Mouse (Mus musculus): ENCODE measurements around the gene Slc4a1ap.
"Not testable (repeated sequence)": the region's sequence is repeated elsewhere in the genome, so short reads cannot be mapped to it uniquely, and the experiment has no call there.

Gene Slc4a1ap

DNA sequence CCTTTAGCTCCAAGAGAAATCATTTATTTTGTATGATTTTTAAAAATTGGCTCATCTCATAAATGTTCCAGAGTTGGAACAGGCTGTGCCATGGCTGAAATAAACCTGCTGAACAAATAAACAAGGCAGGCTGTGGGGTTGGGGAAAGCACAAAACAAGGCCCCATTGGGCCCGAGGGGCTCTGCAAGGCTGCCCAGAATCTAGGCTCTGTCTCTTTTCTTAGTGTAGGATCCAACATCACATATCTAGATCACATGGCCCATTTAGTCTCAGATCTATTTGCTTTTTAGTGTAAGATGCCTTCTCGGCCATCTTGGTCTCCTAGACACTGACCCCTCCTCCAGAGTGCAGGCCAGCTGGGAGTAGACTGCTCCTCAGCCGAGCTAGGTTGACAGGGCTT, 39.7 kb downstream of the Slc4a1ap start:
- DNase-seq (ENCODE audit: low spot score in 2 of 2) = no peak

DNA sequence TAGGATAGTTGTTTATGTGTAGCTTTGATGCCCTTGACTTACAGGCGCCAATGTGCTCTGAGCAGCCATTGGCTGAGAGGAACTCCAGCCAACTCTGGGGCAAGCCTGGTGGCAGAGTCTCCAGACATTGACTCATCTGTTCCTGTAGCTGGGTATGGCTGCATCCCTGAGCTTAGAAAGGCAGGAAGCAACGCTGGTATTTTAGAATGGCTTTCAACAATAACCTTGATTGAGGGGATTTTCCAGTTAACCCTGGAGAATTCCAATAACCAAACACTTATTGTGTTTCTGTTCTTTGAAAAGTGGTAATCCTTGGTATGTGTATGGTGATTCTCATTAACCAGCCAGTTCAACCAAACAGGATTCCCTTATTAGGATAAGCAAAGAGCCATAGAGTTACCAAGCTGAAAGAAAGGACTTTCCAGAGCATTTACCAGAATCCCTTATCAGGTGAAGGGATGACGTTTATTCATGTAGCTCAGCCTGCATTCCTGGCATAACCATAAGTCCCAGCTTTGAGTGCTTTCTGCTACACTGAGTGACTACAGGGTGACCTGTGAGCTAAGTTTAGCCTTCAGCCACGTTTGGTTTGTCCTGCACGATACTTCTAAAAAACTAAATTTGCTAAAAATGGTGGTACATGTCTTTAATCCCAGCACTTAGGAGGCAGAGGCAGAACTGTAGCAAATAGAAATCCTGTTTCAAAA, 41.3 kb downstream of the Slc4a1ap start:
- DNase-seq (ENCODE audit: low spot score in 2 of 2) = no peak

DNA sequence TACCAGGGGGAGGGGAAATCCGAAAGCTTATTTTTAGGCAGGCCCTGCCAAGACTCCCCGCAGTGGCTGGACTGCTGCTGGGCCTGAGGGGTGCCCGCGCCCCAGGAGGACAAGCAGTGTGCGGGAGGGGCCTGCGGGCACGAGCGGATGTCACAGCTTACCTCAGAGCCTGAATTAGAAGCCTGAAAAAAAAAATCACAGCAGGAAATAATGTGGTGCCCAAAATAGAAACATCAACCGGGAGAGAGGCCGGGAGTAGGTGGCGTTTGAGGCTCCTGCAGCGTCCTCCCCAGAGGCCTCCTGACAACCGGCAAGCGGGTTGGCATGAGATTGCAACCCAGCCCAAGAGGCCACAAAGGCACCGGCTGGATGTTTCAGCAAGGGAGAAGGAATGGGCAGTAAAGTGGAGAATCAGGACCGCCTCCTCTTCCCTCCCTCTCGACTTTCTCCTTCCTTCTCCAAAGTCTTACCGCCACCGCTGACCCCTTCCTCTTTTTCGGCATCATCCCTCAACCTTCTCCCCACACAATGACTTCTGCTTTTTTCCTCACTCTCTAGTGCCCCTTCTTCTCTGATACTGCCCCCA, 44.3 kb downstream of the Slc4a1ap start:
- DNase-seq (ENCODE audit: low spot score in 2 of 2) = no peak

DNA sequence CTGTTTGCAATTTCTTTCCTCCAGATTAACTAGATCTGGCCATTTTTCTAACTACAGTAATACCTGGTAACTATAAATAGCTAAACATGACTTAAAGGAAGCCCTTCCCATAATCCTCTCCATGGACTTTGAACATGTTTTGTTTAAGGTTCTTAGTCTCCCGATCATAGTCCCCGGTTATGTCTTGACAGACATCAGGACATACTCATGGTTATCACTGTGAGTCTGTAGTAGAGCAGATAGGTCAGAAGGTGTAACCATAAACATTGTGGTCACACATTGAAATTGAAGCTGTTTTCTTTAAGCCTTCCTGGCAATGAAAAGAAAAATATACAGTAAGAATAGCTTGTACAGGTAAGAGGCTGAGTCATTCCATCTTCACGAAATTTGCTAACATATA, 46.9 kb downstream of the Slc4a1ap start:
- no peak for DNase-seq (ENCODE audit: low spot score in 2 of 2)

DNA sequence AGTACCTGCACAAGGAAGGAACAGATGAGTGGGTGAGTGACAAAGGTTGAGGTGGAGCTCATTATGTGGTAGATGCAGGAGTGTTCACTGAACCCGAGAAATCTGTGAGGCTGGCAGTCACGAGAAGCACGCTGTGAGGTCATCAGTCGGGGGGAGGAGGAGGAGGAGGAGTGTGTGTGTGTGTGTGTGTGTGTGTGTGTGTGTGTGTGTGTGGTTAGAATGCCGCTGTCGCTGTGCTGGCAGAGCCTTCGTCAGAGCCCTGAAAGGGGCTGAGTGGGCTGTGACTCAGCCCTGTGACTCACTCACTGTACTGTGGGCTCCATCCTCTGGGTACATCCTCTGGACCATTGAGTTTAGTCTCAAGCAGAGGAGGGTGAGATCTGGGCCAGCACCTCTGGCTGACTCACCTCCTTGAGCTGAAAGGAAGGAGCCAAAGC, 49.8 kb downstream of the Slc4a1ap start:
- DNase-seq (ENCODE audit: low spot score in 2 of 2) = peak in 1 of 2 experiments; percentile 39

DNA sequence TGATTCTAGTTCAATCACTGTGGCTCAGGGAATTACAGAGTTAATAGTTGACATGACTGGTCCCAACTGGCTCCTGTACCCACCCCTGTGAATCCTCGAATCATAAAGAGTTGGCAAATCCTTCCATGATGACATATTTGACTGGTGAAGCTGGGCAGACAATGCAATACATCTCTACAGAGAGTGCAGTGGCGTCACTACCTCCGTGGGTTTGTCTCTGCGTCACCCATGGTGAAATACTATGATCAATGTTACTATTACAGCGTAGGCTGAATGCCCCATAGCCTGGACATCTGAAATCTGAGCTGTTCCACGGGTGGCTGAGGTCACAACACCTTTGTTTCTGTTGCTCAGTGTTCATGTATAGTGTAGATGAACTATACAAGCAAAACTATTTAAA, 54.5 kb downstream of the Slc4a1ap start:
- no peak for DNase-seq (ENCODE audit: low spot score in 2 of 2)

DNA sequence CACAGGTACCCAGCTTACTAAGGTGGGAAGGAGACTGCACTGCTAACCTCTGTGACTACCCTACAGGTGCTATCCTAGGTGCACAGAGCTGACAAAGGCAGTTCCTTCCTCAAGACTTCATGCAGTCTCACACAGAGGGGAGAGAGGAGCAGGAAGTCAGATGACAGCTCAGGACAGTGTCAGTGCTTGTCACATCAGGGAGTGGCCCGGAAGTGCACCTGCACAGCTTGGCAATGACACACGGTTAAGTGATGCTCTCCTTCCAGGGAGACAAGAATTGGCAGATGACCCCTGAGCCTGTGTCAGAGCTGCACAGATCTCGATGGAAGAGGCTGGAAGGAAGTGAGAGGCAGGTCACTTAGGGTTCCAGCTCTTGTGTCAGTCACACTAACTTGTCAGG, 55.1 kb downstream of the Slc4a1ap start:
- DNase-seq (ENCODE audit: low spot score in 2 of 2) = no peak

DNA sequence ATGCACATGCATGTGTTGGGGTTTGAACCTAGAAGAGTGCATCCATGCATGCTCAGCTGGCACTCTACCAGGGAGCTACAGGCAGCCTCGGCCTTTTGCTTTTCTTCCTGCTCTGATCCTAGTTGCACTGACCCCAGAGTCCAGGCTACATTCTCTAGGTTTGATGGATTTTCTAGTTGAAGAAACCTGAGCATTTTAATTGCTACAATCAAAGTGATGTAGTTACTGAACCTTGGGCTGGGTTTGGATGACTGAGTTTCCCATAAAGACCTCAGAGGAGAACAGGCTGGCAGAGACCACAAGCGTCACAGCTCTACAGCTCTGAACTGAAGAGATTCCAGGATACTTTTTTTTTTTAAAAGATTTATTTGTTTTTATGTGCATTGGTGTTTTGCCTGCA, 56.5 kb downstream of the Slc4a1ap start:
- DNase-seq (ENCODE audit: low spot score in 2 of 2) = no peak

DNA sequence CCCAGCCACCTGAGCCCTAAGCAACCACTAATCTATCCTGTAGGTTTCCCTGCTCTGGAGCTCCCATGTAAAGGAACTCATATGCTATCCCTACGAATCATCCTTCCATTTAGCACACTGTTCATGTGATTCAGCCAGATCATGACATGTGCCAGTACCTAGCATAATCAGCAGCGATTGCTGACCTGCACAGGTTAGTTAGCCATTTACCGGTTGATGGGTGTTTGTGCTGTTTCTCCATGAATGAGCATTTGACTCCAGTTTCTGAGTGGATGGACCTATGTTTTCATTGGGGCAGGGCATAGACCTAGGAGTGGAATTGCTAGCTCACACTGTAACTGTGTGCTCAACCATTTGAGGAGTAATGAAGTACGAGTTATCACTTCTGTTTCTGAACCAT, 58.7 kb downstream of the Slc4a1ap start:
- DNase-seq (ENCODE audit: low spot score in 2 of 2) = no peak

DNA sequence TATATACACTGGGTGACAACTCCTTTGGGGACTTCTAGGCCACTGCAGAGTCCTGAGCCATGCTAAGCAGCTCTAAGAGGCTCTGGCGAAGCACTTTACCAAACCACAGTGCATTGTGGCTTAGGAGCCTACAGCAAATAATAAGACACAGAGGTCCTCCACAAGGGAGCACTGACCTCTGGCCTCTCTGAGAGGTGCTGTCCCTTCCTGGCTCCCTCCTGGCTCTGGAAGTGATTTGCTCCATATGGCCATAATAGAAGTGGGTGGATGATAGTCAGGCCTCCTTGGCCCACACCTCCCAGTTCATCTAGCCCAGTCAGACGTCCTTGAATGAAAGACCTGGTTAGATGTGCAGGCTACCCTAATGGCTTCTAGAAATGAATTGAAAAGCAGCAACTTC, 61.2 kb downstream of the Slc4a1ap start:
- no peak for DNase-seq (ENCODE audit: low spot score in 2 of 2)

DNA sequence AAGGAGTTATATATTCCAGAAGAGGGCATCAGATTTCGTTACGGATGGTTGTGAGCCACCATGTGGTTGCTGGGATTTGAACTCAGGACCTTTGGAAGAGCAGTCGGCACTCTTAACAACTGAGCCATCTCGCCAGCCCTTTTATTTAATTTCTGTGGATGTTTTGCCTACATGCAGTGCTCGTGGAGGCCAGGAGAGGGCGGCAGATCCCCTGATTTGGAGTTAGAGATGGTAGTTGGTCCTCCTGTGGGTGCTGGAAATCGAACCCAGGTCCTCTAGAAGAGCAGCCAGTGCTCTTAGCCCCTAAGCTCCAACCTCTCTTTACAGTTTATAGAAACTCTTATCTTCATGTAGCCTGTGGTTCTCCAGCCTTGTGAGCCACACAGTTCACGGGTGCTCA, 61.9 kb downstream of the Slc4a1ap start:
- not testable (repeated sequence) for DNase-seq (ENCODE audit: low spot score in 2 of 2)

DNA sequence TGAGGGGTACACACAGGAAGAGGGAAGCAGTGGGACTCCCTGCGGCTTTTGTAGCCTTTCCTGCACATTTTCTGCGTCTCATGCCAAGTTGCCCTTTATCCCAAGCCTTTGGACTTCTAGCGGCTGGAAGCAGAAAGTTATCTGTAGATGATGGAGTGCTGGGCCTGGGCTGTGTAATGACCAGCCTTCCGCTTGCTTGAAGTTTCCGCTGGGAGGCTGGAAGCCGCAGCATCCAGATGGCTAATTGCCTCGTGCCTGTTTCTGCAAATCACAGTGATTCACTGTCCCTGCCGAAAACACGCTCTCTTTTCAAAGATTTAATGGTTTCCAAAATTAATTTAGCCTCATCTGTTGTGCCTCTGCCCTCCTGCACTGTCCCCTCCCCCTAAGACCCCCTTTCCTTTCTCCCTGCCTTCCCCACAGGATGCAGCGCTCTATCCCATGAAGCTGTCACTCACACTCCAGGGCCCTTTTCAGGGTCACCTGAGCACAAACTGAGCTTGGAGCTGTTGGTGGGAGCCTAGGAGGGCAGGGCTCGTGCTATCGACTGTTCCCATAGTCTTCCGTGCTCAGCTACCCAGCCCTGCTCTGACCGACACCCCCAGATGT, 63.0 kb downstream of the Slc4a1ap start:
- DNase-seq (ENCODE audit: low spot score in 2 of 2) = no peak

DNA sequence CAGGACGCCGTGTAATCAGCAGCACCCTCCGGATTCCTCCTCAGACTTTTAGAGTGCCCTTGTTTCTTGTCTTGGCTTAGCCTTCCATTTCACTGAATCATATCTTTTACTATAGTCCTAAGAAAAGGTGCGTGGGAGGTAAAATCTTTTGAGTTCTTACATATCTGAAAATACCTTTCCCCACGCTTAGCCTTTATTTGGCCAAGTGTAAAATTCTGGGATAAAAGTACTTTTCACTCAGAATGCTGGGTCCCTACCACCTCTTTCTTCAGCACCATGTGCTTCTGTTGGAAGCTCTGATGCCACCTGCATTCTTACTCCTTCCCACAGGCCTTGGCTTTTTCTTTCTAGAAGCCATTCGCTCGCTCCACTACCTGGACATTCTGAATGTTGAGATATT, 64.3 kb downstream of the Slc4a1ap start:
- no peak for DNase-seq (ENCODE audit: low spot score in 2 of 2)

DNA sequence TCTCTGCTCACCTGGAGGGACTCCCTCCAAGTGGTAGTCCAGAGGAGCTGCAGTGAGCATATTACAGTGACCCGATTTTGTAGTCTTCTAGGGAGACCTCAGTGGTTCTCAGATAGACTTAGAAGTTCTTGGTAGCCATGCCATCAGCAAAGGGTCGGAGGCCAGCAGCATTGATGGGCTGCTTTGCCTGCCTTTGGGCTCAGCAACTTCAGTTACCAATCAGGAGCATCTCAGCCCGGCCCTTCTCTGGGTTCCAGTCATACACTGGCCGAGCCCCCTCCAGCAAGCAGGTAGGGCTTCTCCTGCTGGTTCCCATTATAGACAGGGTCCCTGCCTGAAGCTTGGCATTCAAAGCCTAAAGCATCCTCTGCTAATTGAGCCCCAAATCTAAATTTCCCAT, 69.1 kb downstream of the Slc4a1ap start:
- DNase-seq (ENCODE audit: low spot score in 2 of 2) = no peak

DNA sequence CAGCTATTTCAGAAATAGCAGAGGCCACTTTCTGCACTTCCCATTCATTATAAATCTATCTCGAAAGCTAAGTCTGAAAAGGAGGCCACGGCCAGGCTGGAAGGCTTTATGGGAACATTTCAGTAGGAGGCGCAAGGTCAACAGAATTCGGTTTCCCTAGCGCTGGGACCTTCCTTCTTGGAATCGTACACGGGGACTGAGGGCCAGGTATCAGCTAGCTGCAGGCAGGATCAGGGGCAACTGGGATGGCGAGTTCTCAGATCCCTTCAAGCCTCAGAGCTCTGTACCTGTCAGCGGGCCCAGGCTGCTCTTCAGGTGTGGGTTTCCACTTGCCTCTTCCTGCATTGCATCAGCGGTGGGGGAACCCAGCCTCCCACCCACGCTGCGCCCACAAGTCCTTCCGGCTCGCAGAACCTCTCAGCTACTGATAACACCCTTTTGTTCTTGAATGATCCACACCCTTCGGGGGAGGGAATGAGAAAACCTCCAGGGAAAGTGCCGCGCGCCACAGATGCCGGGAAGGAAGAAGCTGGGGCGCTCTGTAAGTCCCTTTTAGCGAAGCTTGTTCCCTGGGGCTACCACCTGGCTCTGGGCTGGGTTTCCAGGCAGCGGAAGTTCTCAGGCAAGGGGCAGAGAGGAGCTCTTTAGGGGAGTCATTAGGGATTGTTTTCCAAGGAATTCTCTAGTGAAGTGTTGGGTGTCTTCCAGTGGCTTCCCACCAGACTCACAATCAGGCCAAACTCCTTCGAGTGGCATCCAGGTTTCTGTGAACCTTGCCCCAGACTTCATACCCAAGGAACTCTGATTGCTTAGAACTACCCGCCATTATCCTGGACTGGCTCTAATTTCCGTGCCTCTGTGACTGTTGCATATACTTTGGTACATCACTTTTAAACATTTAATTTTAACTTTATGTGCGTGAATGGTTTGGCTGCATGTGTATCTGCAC, 70.0 kb downstream of the Slc4a1ap start, which contains the start of gene Mrpl33:
TSS of gene Mrpl33 (plus strand) at position 455 of the 949 bp plus-strand sequence.
- DNase-seq (ENCODE audit: low spot score in 2 of 2) = no peak

DNA sequence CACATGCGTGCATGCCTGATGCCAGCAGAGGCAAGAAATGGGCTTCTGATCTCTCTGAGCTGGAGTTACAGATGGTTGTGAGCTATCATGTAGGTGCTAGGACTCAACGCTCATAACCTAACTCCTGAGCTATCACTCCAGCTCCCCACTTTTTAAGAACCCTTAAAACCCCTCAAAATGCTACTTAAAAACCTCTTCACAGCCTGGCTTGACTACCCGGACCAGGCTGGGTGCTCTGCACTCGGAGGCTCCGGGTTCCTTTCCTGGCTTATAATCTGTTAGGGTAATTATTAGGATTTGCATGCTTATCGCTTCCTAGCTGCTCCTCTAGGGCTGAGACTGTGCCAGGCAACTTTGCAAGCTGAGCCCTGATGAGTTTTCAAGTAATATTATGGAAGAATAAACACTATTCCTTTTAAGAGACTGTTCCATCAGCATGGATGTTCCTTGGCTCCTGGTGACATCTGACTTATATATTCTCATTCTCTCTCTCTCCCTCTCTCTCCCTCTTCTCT, 70.7 kb downstream of the Slc4a1ap start:
- no peak for DNase-seq (ENCODE audit: low spot score in 2 of 2)

DNA sequence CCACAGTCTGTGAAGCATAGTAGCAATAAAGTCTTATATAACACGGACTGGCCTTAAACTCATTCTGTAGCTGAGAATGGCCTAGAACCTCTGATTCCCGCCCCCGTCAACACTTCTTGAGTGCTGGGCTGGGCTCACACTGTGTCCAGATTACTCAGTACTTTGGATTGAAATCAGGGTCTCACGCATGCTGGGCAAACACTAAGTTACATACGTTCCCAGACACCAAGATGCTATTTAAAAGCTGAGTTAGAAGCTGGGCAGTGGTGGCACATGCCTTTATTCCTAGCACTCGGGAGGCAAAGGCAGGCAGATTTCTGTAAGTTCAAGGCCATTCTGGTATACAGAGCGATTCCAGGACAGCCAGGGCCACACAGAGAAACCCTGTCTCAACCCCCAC, 71.3 kb downstream of the Slc4a1ap start:
- no peak for DNase-seq (ENCODE audit: low spot score in 2 of 2)

DNA sequence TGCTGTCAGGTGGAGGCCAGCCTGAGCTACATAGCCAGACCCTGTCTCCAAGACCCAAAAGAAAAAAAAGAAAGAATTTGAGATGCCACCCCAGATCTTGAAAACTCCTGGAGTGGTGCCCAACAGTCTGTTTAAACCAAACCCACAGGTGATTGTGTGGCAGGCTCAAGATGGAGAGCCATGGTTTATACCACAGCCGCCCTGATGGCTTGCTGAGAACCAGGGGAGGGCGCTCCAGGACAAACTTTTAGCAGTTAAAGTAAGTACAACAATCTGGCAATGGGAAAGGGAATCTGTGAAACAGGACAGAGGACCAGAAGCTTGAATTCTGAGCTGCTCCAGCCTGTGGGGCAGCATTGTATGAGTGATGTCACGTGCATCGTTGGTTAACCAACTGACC, 71.8 kb downstream of the Slc4a1ap start:
- DNase-seq (ENCODE audit: low spot score in 2 of 2) = no peak

DNA sequence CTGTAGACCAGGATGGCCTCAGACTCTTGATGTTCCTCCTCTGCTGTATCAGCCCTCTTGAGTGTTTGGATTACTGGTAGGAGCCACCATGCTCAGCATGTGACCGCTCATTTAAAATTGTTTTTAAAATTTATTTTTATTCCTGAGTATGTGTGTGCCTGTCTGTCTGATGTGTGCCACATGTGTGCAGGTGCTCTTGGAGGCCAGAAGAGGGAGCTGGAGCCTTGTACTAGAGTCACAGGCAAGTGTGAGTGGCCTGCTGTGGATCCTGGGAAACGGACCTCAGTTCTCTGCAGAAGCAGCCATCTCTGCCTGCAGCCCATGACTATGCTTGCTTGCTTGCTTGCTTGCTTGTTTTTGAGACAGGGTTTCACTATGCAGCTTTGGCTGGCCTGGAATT, 72.4 kb downstream of the Slc4a1ap start:
- no peak for DNase-seq (ENCODE audit: low spot score in 2 of 2)

DNA sequence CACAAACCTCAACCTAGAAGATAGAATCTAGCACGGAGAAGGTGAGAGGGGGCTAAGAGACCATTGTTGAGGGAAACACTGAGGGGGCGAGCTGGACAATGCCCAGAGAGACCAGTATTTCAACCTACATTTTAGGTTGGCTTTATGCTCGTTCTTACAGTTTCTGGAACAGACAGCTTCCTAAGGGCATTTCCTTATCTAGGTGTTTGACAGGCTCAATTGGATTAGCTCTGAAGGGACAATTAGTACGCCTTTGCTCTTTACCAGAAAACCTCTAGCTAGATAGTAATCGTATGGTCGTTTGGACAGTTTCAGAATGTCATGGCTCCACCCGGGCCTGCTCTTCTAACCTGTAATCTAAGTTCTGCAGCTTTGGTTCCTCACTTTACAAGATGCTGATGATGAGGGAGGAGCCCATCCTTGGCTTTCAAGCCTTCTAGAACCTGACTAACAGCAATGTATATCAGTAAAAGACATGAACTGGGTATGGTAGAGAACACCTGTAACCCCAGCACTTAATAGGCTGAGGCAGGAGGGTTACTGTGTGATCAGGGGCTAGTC, 74.4 kb downstream of the Slc4a1ap start:
- no peak for DNase-seq (ENCODE audit: low spot score in 2 of 2)

DNA sequence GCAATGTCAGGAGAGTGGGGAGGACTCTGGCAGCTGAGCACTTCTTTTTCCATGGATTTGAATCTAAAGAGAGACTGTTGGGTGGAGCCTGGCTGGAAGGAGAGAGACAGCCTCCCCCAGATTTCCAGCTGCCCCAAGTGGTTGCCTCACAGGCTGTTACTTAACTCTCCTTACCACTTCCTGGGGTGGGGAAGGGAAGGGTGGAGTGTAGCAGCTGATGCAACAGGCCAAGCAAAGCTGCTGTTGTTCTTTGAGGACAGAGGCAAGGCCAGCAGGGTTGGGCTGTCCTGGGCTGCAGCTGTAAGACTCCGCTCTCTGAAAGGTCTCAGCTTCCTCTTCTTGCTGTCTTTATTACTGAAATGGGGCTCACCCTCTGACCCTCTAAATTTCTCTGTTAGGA, 75.6 kb downstream of the Slc4a1ap start:
- peak in 1 of 2 experiments; percentile 15 for DNase-seq (ENCODE audit: low spot score in 2 of 2)

DNA sequence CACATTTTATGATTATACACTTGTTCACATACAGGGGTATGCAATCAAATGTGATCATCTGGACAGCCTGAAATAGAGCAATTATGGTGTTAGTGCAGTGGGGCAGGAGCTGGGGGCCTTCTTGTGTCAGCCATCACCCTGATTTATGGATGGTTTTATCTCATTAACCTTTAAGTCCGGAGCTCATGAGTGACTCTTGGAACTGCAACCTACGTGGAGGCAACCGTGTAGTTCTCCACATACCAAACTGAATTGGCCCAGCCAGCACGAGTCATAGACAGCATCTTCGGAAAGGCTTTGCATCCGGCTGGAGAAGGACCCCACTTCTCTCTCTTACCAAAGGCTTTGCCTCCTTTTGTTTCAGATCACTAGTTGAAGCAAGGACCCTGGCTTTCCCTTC, 77.0 kb downstream of the Slc4a1ap start:
- no peak for DNase-seq (ENCODE audit: low spot score in 2 of 2)
